Mouse (Mus musculus) lung, embryonic 14.5 days (tissue): ENCODE results near the gene Ptges. TPM values are rescaled to one million over a fixed set of nuclear protein-coding genes. Genes with fewer than 3 reads are reported as not detected.

Experiments used
- ATAC-seq: fragments of 200-750 bp; cut with Nextera tagmentation; 2 replicates; pipeline ENCODE4 v1.8.0; 2017; ENCODE audit warnings: mild to moderate bottlenecking, moderate TSS enrichment, moderate library complexity; ENCODE audit not compliant: insufficient read depth
- DNase-seq: peaks from one replicate; pipeline ENCODE4 v3.0.0-alpha.2; 2015
- H3K27ac ChIP-seq: fragments of 300-500 bp; sonication (generic); 2 replicates; pipeline ENCODE4 v1.5.1; 2014; ENCODE audit warnings: low read depth, mild to moderate bottlenecking, moderate library complexity
- H3K27me3 ChIP-seq: fragments of 300-500 bp; sonication (generic); 2 replicates; pipeline ENCODE4 v1.6.1; 2014; ENCODE audit warnings: low read length, control low read depth; ENCODE audit not compliant: insufficient read depth
- H3K36me3 ChIP-seq: fragments of 300-500 bp; sonication (generic); 2 replicates; pipeline ENCODE4 v1.6.1; 2014; ENCODE audit warnings: control low read depth; ENCODE audit not compliant: insufficient read depth
- H3K4me1 ChIP-seq: fragments of 300-500 bp; sonication (generic); 2 replicates; pipeline ENCODE4 v1.6.1; 2014; ENCODE audit warnings: antibody characterized with exemption, control low read depth; ENCODE audit not compliant: insufficient read depth
- H3K4me2 ChIP-seq: fragments of 300-500 bp; sonication (generic); 2 replicates; pipeline ENCODE4 v1.6.1; 2014; ENCODE audit warnings: mild to moderate bottlenecking
- H3K4me3 ChIP-seq: fragments of 300-500 bp; sonication (generic); 2 replicates; pipeline ENCODE4 v1.5.1; 2014; ENCODE audit warnings: low read depth, low read length
- H3K9ac ChIP-seq: fragments of 300-500 bp; sonication (generic); 2 replicates; pipeline ENCODE4 v1.6.1; 2014
- H3K9me3 ChIP-seq: fragments of 300-500 bp; sonication (generic); 2 replicates; pipeline ENCODE4 v1.6.1; 2016; ENCODE audit warnings: low read depth, low read length, control low read depth
- CTCF ChIP-seq: IDR thresholded peaks from 2 replicates; pipeline ENCODE4 v1.5.1; 2016; ENCODE audit warnings: antibody characterized with exemption, low read depth
- WGBS: fragments of 180-500 bp; shearing (Covaris S2); extraction: QIAGEN DNeasy Blood & Tissue Kit; methylation state at CpG from one replicate; pipeline ENCODE4 v1.1.7; 2014; 5-methylcytosine and 5-hydroxymethylcytosine counted together
- polyA plus RNA-seq: library from polyadenylated mRNA; unstranded; fragments of >200 nt; fragmentation: Nextera tagmentation; extraction: Ambion mirVana; gene quantifications from 2 replicates; pipeline ENCODE4 v1.2.1, GENCODE M21; 2014

Ptges gene
- polyA plus RNA-seq, 1 experiment from 2014 or later, result 18.4 TPM

- peak; percentile 21; the same call in 1 of the 2 replicates for ATAC-seq
- Histone ChIP-seq H3K4me1 (peaks cover 27% of the 10 kb centered on the region), H3K36me3 (no peaks in the 10 kb centered on the region), H3K9ac (peak overlapping the region; percentile 23; the same call in 1 of the 2 replicates), H3K4me3 (0 out of 2 replicates have a peak overlapping the region, but pooled peaks have one; percentile 27), H3K4me2 (peak overlapping the region; percentile 66), H3K9me3 (no peaks in the 10 kb centered on the region), H3K27me3 (no peaks in the 10 kb centered on the region), H3K27ac (0 out of 2 replicates have a peak overlapping the region, but pooled peaks have one; percentile 71)
- no peak for TF ChIP-seq CTCF
- WGBS, result 23% methylated on average over 12 of the region's 12 CpGs
- peak; percentile 41 for DNase-seq
These were observed 675 bp downstream of the Ptges start for GRCm38 (mm10) chr2:30928893-30929482.

- Histone ChIP-seq H3K4me2 (0 out of 2 replicates have a peak overlapping the region, but pooled peaks have one; percentile 18), H3K9ac (no peak overlapping the region), H3K36me3 (no peaks in the 10 kb centered on the region), H3K27ac (peak overlapping the region; percentile 96), H3K27me3 (no peaks in the 10 kb centered on the region), H3K9me3 (no peaks in the 10 kb centered on the region), H3K4me3 (no peak overlapping the region), H3K4me1 (peaks cover 27% of the 10 kb centered on the region)
- TF ChIP-seq CTCF, result peak; percentile 96
- ATAC-seq (peak; percentile 51), DNase-seq (peak; percentile 95)
- WGBS, result 18% methylated on average over 14 of the region's 14 CpGs
These were observed 1.6 kb downstream of the Ptges start for GRCm38 (mm10) chr2:30927844-30928628.

GRCm38 (mm10) chr2:30927151-30927781 lies 2.4 kb downstream of the Ptges start:
- Histone ChIP-seq H3K9ac (no peak overlapping the region; the same call in 1 of the 2 replicates), H3K36me3 (no peaks in the 10 kb centered on the region), H3K4me1 (peaks cover 27% of the 10 kb centered on the region), H3K4me2 (peak overlapping the region; percentile 13; the same call in 1 of the 2 replicates), H3K27ac (peak overlapping the region; percentile 96), H3K4me3 (no peak overlapping the region), H3K27me3 (no peaks in the 10 kb centered on the region), H3K9me3 (no peaks in the 10 kb centered on the region)
- ATAC-seq (peak; percentile 76), DNase-seq (peak; percentile 88)
- WGBS, result 23% methylated on average over 9 of the region's 9 CpGs
- TF ChIP-seq CTCF, result no peak

- H3K36me3 ChIP-seq, result no peaks in the 10 kb centered on the region
- no peak for TF ChIP-seq CTCF
- H3K9ac ChIP-seq, result no peak overlapping the region; the same call in 1 of the 2 replicates
- ATAC-seq, result peak; percentile 38; the same call in 1 of the 2 replicates
- H3K27me3 ChIP-seq, result no peaks in the 10 kb centered on the region
- 44% methylated on average over 4 of the region's 4 CpGs for WGBS
- no peaks in the 10 kb centered on the region for H3K9me3 ChIP-seq
- H3K4me3 ChIP-seq, result no peak overlapping the region
- peaks cover 27% of the 10 kb centered on the region for H3K4me1 ChIP-seq
- H3K4me2 ChIP-seq, result peak overlapping the region; percentile 13; the same call in 1 of the 2 replicates
- H3K27ac ChIP-seq, result peak overlapping the region; percentile 96
- peak; percentile 88 for DNase-seq
These were observed 3.3 kb downstream of the Ptges start for GRCm38 (mm10) chr2:30926381-30926780.

GRCm38 (mm10) chr2:30925181-30925580 lies 4.5 kb downstream of the Ptges start:
- H3K27me3 ChIP-seq, result no peaks in the 10 kb centered on the region
- no peak overlapping the region for H3K4me3 ChIP-seq
- ATAC-seq, result no peak
- peaks cover 27% of the 10 kb centered on the region for H3K4me1 ChIP-seq
- H3K9ac ChIP-seq, result no peak overlapping the region
- 79% methylated on average over 4 of the region's 4 CpGs for WGBS
- no peak for TF ChIP-seq CTCF
- peak overlapping the region; percentile 55; the same call in 1 of the 2 replicates for H3K27ac ChIP-seq
- no peaks in the 10 kb centered on the region for H3K36me3 ChIP-seq
- DNase-seq, result no peak
- H3K9me3 ChIP-seq, result no peaks in the 10 kb centered on the region
- no peak overlapping the region for H3K4me2 ChIP-seq

GRCm38 (mm10) chr2:30923099-30923498 lies 6.6 kb downstream of the Ptges start:
- H3K9ac ChIP-seq, result no peak overlapping the region
- no peaks in the 10 kb centered on the region for H3K27me3 ChIP-seq
- TF ChIP-seq CTCF, result no peak
- H3K4me3 ChIP-seq, result no peak overlapping the region
- H3K27ac ChIP-seq, result no peak overlapping the region
- no peak for DNase-seq
- H3K4me1 ChIP-seq, result peaks cover 27% of the 10 kb centered on the region
- 64% methylated on average over 3 of the region's 3 CpGs for WGBS
- no peak for ATAC-seq
- no peaks in the 10 kb centered on the region for H3K9me3 ChIP-seq
- H3K4me2 ChIP-seq, result no peak overlapping the region
- H3K36me3 ChIP-seq, result no peaks in the 10 kb centered on the region
